Mouse (Mus musculus) naive thymus-derived CD4-positive, alpha-beta T cell, adult 2 months (primary cell): Measurements from ENCODE around the gene Zfp367.
A peak's percentile ranks its signal among the peaks of the same experiment; 100 is the strongest.

ENCODE experiments used
- DNase-seq: peaks from one replicate; pipeline ENCODE4 v3.0.0-alpha.2; 2011; ENCODE audit warnings: low read depth

The Zfp367 gene

DNA sequence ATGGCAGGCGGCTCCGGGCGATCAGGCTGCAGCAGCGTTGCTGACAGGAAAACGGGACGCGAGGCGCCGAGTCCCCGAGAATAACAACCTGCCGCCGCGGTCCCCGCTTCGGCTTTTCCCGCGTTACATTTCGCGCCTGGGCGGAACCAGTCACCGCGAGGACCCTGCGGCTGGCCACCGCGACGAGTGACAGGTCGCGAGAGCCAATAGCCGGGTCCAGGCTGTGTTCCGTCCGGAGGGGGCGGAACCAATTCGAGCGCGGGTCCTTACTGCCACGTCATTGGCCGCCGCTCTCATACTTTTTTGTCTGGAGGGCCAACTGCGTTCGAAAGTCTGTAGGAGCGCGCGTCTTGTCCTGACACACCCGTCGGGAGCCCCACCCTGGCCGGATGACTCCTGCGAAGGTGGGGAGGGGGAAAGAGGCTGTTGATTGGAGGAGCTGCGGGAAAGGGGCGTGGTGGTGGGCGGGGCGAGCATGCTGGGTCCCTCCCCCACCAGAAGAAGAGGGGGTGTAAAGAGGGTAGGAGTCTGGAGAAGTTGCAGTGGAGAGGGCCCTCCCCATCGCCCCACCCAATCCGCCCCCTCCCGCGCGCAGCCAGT, at the start of gene Zfp367:
TSS of gene Zfp367 (minus strand) at position 120 of the 600 bp plus-strand sequence.
- peak; percentile 98 for DNase-seq

GRCm38 (mm10) chr13:64200911-64201310, 47.9 kb upstream of the Zfp367 start:
- DNase-seq = no peak

DNA sequence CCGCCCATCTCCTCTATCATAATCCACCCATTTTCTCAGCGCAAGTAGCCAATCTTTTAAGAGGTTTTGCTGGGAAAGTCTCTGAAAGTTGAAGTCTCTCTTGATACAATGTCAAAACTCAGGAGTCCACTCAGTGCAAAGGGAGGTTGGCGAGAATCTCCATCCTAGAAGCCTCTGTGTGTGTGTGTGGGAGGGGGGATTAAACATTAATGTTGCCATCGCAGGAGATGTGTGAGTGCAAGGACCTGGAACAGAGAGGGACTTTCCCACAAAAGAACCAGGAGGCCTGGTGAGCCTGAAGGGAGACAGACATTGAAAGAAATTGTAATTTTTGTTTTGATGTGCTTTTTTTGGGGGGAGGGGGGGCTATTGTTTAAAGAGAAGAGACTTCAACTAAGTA, 45.3 kb upstream of the Zfp367 start:
- no peak for DNase-seq

GRCm38 (mm10) chr13:64197899-64198298, 44.9 kb upstream of the Zfp367 start:
- no peak for DNase-seq

DNA sequence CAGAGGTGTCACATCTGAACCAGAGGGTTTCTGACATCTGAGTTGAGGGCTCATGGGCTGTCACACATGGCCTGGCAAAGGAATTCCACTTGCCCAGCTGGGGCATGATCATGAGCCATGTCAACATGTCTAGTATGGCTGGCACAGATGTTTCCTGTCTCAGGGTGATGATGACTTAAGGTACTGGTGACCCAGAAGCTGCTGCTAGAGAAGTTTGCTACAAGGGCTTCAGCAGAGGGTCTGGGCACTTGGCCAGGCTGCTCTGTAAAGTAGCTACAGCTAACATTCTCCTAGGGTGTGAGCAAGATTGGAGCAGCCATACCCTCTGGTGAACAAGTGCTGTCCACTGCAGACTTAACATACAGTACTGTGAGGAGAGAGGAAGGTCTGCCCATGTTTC, 34.1 kb upstream of the Zfp367 start:
- no peak for DNase-seq

DNA sequence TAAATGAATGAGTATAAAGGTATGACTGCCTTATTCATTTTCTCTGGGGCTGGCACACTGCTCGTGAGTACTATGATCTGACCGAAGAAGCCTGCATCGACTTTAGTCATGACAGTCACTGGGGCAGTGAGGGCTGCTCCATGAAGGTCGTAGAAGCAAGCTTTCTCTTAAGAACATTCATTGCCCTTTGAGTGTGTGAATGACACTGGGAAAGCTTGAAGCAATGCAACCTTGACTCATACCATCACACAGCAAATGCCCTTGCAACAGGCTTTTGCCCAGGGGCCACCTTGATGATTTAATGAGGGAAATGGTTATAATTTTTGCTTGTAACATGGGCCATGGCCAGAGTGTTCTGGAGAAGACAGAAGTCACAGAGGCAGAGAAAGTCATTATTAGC, 33.5 kb upstream of the Zfp367 start:
- DNase-seq = no peak

DNA sequence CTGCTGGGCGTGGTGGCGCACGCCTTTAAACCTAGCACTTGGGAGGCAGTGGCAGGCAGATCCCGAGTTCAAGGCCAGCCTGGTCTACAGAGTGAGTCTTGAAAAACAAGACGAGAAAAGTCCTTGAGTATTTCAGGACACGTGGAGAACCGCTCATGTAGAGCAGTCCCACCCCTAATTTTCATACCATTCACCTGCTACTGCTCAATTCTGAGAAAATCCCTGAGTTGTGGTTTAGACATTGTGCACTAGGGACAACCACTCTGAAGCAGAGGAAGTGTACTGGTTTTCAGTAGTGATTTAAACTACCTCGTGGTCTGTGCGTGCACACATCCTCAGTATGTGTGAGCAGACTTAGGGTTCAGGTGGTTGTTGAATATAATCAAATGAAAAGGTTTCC, 32.6 kb upstream of the Zfp367 start:
- no peak for DNase-seq

DNA sequence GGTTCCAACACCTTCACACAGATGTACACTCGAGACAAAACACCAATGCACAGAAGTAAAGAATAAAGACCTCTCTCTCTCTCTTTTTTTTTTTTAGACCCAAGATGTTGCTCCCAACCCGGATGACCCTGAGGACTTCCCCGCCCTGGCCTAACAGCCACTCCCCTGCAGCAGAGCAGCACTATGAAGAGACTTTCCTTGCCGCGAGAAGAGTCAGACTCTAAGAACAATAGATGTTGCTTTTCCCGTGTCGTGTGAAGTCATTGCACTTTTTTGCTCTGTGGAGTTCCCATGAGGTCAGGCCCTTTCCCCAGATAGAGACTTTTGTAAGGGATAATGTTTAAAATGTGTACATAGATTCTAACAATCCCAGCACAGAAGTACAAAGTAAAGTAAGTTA, 32.2 kb upstream of the Zfp367 start:
- DNase-seq = no peak

DNA sequence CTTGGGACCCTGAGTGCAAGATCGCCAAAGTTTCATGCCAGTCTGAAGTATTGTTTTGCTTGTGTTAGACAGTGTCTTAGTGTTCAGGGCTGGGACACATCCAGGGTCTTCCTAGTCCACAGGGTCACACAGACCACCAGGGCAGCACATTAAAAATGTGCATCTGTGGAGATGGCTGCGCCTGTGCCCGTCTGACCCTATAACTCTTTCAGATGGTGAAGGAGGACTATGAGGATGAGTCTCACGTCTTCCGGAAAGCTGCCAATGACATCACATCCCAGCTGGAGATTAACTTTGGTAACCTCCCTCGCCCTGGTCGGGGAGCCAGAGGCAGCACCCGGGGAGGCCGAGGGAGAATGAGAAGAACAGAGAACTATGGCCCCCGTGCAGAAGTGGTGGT, 31.4 kb upstream of the Zfp367 start:
- DNase-seq = no peak

DNA sequence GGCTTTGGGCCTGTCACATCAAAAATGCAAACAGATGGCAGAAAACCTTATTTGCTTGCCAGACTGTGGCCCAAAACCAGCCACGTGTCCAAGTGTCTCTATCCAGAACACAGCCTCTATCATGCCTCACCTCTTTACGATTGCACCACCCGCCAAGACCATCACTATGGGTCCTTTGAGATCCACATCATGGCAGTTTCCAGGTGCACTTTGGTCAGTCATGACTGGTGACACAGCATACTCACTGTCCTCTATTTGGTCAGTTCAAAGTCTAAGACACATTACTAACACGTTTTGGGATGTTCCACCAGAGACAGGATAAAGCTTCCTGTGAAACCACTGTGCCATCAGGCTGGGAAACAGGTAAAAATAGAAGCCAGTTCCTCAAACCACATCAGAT, 30.6 kb upstream of the Zfp367 start:
- DNase-seq = no peak

DNA sequence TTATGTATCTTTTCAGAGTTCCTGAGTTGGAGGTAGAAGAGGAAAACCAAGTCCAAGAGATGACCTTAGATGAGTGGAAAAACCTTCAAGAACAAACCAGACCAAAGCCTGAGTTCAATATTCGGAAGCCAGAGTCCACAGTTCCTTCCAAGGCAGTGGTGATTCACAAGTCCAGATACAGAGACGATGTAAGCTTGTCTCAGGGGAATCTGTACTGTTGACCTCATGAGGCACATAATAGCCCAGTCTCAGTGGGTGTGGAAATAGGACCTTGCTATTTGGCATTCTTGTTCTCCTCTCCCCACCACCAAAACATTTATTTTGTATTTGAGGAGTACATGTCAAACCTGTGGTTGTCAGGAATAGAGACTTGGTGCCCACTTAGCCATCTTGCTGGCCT, 29.1 kb upstream of the Zfp367 start:
- no peak for DNase-seq

- peak; percentile 73 for DNase-seq
Measured at GRCm38 (mm10) chr13:64180888-64181287, 27.9 kb upstream of the Zfp367 start.

GRCm38 (mm10) chr13:64180300-64180699, 27.3 kb upstream of the Zfp367 start:
- DNase-seq = peak; percentile 19

DNA sequence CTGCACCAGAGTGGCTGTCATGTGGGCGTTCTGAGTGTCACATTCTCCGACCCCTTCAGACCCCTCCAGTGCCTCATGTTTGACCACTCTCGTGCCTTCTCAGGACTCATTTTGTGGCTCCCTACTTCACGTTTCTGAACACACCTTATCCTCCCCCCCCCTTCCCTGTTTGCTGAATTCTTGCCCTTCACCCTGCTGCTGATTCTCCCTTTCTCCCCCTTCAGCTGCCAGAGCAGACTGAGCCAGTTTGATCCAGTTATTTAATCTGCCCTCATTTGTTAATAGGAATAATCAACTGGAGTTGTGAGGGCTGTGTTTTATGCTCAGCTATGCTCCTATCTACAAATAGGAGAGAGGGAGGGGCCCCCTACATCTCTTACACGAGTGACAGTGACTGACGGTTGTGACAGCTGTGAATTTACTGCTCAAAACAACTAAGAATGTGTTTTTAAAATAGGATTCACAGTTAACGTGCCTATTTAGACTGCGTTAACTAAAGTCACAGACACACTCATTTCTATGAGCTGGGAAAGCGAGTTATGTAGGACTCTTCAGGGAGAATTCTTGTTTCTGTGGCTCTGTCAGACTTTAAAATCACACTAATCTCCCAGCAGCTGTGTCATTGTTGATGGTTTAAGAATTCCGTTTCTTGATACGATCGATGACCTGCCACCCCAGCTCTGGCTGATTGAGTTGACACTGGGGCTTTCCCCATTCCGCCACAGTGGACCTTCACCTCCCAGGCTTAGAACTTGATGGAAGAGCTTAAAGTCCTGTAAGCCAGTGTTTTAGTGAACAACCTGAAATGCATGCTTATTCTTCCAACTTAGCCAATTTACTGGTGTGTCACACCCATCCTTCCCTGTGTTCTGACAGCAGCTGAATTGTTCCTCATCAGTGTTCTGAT, 26.0 kb upstream of the Zfp367 start:
- DNase-seq = no peak

GRCm38 (mm10) chr13:64178000-64178399, 25.0 kb upstream of the Zfp367 start:
- DNase-seq = no peak

GRCm38 (mm10) chr13:64169746-64170145, 16.7 kb upstream of the Zfp367 start:
- no peak for DNase-seq

DNA sequence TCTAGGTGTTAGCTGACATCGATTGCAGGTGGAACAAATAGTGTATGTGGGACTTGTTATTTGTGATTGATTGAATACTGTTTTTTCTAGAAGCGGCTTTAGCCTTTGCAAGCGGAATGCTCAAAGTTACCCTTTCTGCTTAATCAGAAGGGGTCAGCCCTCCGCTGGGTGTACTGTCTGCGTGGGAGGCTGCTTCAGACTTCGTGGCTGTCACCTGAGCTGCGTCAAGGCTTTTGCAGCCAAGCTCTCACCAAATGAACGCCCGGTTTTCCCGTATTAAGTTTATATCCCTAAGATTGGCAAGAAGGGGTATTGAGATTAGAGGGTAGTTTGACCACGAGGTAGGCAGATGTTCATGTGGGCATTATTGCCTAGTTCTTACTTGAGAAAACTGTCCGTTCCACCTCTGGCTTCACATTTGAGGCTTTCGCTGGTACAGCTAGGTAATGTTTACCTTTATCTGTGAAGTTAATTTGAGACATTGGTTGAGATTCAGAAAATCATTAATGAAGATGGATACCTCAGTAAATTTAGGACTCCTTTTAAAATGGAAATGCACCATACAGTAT, 10.2 kb upstream of the Zfp367 start:
- DNase-seq = peak; percentile 25

DNA sequence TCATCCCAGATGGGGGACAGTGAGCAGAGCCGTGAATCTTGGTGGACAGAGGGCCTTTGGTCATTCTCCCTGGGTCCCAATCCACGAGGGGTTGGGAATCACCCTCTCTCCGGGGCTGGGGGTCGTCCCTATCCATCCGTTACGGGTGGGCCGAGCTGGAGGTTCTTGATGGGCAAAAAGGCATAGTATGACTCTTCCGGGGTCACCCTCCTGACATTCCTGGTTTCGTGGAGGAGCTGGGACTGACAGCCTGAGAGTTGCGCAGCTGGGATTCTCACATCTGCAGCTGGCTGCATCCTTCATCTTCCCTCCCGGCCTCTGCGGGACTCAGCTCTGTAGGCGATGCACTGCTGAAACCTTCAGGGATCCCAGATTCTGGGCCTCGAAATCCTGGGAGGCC, 9.6 kb upstream of the Zfp367 start:
- peak; percentile 30 for DNase-seq

- no peak for DNase-seq
Measured at GRCm38 (mm10) chr13:64161916-64162611, 9.1 kb upstream of the Zfp367 start.

- DNase-seq = peak; percentile 99
Measured at GRCm38 (mm10) chr13:64161548-64161915, 8.5 kb upstream of the Zfp367 start, which contains the start of gene Habp4. Gene Habp4, plus strand, starts transcription at chr13:64161824.

DNA sequence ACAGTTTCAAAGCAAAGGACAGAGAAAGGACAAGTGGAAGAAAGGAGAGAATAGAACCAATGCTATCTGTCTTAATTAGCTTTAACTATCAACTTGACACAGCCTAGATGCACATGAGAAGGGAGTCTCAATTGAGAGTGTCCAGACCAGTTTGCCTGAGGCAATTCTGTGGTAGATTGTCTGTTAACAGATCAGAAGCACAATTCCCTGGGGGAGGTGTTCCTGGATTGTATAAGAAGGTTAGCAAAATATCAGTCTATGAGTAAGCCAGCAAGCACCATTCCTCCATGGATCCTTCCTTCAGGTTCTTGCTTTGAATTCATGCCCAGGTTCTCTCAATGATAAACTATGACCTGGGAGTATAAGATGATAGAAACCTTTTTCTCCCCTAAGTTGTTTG, 4.0 kb upstream of the Zfp367 start:
- no peak for DNase-seq

DNA sequence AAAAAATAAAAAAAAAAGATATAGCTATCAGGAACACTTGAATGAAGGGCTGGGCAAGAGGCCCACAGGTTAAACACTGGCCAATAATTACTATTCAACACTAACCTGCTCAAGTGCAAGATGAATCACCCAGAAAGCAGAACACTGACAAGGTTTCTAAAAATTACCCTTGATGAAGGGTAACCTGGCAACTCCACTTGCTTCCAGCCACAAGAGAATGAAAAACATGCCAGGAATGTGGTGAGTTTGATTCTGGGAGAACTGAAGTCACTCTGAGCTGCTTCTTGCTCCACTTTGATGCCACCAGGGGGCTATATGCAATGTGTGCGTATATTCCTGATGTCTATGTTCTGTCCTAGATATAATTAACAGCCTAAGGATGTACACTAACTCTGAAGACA, 2.2 kb upstream of the Zfp367 start:
- peak; percentile 23 for DNase-seq

GRCm38 (mm10) chr13:64154651-64155050, 1.6 kb upstream of the Zfp367 start:
- DNase-seq = peak; percentile 16
